Mouse (Mus musculus) skeletal muscle tissue, adult 2 months (tissue): ENCODE measurements at regions not wholly inside any gene's neighbourhood (a gene's known extent, or its start where the extent isn't known, plus 50 kb on each side); places are given as distances from the start of the nearest gene placed in this dataset.

Source experiments
- DNase-seq: peaks from one replicate; pipeline ENCODE4 v3.0.0-alpha.2; 2012; ENCODE audit warnings: low read depth, low spot score

DNA sequence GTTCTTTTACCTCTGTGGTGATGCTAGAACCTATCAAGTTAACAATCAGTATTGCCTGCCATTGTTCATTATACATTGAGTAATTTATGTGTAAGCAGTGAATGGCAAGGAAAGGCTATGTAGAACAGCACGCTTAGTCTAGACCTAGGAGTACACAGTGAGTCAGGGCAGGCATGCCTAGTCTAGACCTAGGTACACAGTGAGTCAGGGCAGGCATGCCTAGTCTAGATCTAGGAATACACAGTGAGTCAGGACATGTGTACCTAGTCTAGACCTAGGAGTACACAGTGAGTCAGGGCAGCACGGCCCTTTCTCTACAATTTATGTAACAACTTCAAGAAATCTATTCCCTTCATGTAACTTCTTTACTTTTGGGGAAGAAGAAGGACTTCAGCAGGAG, 347.2 kb downstream of the Tmem232 start:
- DNase-seq = no peak

DNA sequence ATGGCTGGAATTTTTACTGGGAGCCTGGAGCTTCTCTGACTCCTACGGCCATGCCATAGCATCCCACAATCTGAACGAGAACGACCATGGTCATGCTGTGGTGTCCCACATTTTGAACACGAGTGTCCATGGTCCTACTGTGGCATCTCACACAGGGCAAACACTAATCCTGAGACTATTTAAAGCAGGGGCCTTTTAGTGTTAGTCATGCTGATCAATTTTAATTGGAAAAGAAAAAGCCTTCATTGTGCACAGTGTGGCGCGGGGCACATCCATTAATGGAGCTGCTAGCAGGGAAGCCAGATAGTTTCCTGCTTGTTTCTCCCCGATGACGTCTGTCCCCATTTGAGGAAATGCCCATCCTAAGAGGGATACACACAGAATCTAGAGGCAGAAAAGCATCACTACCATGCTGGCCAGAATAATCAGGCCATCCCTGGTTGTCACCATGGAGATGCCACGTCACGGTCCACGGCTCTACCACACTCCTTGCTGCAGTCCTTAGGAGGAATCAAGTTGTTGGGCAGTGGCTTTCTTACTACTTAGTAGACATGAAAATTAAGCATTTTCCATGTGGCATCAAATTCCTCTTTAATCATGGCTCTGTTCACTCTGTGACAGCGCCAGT, 348.0 kb downstream of the Tmem232 start:
- DNase-seq = no peak

DNA sequence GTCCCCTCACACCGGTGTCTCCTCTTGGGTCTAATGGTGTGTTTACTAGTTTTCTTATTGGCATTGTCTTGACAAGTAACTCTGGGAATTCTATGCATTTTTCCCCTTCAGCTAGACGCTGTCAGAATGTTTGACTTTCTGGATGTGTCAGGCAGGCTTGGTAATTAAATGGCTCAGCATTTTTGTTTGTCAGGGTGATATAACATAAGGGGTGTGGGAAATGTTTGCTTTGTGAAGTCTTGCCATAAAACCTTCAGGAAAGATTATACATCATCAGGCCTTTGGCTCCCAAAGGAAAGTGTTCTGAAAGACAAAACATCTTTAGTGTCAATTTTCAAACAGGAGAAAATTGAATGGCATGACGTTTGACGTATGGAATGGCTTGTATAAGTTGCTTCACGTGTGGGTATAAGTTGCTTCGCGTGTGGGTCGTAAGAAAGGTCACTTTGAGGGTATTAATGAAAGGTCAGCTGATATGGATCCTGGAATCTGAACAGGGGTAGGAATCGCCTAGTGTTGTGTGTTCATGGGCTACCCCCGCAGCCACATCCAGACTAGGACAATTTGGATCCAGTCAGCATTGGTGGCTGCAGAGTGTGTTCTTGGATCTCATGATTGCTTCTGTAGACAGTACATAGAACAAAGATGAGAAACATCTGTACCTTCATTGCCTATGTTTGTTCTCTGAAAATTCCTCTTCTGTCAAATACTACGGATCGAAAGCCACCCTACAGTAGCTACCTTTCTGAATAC, 349.6 kb downstream of the Tmem232 start:
- no peak for DNase-seq

DNA sequence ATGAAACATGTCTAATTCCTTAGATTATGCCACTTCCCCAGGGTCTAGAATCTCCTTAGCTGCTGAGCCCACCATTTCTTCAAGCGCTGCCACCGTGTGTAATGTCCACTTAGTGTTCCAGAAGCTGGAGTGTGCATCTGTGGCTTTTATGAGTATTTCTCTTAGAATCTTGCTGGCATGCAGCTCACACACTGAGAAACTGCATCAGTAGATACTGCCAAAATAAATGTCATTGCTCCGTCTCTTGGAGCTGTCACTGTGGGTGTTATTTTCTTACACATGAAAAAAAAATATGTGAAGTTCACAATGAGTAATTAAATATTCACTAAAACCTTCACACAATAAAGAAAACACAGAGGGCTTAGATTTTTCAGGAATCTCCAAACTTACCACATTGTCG, 345.3 kb upstream of the 4930583I09Rik start:
- no peak for DNase-seq

DNA sequence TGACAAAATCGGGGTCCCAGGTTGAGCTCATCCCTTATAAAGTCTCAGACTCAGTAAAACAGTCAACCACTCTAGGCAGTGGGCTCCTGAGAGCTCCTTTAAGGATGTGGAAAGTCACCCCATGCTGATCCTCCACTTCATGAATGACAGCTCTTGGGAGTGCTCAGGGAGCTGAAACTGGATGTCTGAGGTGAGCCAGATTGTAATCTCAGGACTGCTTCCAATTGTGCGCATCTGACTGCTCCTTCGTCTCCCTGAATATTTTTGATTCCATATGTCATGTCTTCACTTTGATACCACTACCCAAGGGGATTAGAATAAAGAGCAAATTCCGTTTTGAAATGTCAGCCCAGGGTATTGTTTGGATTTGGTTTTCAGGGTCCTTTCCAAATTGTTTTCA, 339.9 kb upstream of the 4930583I09Rik start:
- DNase-seq = no peak

DNA sequence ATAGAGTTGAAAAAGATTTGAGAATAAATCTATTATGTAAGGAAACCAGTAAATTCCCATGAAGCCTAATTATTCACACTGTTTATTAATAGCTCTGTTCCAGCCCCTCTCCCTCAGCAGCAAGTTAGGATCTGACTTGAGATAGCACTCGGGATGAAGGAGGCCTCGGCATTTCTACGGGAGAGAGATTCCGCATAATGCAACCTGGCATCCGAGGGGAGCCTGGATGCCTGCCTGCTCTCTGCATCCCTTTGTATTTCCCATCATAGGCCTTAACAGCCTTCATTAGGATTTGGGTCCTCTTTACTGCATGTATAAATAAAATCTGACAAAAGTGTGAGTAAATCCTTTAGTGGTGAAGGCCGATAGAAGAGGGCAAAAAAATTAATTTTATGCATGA, 338.2 kb upstream of the 4930583I09Rik start:
- no peak for DNase-seq

DNA sequence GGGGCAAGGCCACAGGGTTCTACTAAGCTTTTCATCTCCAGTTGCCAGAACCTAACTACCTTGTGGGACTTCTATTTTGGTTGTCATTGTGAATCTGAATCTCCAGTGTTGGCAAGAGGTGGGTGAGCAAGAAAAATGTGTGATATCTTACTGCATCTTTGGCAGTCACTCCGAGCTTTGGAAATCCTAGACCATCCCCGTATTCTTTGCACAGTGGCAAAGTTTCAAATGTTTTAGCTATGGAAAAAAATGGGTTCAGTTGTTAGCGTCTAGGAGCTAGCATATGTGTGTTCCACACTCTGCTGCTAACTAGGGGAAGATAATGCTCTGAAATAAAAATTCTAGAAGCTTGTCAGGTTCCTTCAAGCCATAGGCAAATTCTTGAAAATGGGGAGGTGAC, 337.4 kb upstream of the 4930583I09Rik start:
- no peak for DNase-seq

DNA sequence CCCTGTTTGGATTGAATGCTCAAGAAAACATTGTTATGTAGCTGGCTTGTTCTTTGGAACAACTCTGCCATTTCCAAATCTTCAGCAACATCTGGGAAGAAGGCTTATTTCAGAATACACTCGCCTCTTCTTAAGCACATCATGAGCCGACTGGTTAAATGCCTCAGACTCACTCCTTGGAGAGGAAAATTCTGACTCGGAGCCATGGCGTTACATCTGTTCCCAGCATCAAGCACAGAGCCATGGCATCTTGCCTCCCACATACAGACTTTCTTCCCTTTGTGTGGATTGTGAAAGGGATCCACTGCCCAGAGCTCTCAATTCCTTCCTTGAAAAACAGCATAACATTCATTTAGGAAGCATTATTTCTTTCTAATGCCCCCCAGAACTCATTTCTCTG, 334.8 kb upstream of the 4930583I09Rik start:
- peak; percentile 66 for DNase-seq

DNA sequence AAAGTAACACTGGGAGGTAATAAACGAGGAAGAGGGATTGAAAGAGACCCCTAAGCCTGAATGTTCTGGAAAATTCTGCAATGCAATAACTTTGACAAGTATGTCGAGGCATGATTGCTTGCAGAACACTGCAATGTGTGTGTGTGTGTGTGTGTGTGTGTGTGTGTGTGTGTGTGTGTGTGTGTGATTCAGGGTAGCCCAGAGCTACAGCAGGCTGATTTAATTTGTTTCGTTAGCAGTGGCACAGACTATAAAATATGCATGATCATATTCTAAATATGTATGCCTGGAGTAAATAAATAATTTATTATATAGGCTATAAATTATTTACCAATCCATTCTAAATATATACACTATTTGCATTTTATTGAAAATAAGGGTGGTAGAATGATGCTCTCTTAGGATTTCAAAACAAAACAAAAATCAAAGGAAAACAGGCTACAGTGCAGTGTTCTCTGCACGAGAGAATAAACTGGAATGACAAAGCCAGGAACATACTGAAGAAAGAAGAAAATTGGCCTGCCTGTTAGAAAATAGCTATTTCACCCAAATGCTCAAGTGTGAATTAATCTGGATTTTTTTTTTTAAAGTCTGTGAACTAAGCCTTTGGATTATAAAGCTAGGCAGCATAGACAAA, 334.2 kb upstream of the 4930583I09Rik start:
- no peak for DNase-seq

DNA sequence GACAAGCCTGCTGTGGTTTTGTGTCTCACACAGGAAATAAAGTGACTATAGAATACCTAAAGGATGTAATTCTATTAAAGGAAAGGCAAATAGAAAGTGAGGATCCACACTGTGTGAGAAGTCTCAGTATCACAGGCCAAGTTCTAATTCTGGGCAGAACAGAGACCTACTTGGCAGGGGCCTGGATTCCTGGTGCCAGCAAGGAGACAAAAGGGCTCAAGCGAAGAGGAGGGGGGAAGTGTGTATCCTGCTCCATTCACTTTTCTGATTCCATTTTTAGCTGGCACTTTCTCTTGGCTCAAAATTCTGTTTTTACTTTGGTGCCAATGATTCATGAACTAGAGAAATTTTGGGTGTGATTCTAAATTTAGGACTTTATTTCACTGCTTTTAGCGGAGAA, 310.5 kb upstream of the 4930583I09Rik start:
- no peak for DNase-seq

DNA sequence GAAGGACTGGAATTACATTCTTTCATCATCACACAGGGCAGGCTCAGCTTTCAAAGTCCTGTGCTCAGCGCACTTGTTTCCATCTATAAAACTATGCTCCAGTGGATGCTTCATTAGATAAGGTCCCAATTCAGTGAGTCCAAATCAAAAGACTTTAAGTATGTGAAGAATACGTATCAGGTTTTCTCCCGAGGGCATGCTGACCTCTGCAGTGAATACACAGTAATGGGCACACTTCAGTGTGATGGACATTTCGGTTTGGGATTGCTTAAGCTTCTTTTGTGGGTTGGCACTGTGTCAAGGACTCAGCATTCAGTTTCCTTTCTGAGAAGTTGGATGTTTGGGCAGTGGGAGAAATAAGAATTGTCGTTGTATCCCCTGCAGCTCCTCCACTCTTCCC, 278.8 kb upstream of the 4930583I09Rik start:
- DNase-seq = no peak

DNA sequence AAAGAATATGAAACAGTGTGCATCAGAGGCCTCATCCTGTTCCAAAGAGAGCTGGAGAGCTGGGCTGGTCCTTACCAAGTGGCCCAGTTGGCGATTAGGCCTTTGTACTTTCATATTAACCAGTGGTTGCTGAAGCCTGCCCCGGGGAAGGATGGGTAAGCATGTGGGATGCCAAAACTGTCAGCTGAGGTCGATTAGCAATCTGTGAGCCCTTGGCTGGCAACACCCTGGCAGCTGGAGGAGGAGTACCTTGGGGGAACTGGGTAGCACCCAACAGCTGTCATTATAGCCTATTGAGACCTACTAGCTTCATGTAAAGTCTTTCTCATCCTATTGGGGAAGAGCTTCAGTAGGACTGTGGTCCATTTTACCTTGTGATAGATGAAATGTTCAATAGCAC, 277.2 kb upstream of the 4930583I09Rik start:
- DNase-seq = no peak

DNA sequence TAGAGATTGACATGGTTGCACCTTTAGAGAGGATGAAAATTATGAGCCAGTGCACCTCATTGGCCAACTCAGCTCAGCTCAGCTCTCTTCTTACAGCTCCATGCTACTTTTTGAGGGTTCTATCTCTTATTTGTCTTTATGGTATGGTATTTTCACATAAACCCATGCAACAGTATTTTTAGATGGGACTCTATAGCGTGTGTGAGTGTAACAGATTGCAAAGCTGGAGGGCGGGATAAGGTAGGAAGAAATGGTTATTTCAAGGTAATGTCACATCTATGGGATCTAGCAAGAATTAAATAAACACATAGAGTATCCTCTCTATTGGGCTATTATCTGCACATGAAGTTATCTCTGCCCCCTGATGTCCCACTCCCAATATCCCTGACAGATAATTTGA, 269.8 kb upstream of the 4930583I09Rik start:
- no peak for DNase-seq

DNA sequence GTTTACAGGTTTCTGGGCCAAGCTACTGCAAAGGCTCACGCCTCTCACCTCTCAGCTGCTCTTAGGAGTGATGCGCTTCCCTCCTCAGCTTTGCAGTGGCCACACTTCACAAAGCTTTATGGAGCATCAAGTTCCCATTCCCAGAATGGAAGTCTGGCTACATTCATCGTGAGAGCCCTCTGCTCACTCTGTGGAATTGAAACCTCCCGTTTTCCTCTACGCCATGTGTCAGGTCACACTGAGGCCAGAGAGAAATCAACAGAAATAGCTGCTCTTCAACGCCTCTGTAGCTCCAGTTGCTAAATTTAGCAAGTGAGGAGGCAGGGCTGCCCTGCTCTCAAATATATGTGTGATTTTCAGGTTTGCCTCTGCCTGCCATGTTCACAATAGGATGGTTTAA, 265.3 kb upstream of the 4930583I09Rik start:
- peak; percentile 66 for DNase-seq

DNA sequence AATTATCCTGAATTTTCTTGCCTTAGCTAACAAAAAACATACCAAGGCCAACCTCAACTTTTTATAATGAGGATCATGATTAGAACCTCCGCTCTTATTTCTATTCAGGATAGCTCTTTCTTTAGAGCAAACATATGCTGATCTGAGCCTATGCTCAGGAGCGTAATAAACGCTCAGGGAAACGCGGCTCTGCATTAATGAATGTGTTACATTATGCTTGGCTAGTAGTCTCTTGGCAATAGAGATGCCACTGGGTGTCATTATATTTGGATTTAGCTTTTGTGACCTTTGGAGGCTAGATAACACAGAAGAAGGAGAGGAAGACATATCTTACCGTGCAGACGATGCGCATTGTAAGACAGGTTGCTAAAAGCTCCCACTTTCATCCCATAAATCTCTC, 246.4 kb upstream of the 4930583I09Rik start:
- DNase-seq = no peak

DNA sequence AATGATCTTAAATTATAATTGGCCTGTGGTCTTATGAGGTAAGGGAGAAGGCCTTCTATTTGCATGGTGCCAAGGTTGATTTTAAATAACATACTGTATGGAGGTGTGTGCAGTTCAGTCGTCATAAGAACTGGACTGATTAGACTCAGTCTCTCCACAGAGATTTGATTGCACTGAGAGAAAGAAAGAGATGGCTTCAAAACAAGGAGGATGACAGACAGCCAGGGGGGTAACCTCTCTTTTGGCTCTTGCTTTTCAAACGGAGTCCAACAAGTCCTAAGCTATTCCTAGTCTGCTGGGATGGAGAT, 245.9 kb upstream of the 4930583I09Rik start:
- no peak for DNase-seq

DNA sequence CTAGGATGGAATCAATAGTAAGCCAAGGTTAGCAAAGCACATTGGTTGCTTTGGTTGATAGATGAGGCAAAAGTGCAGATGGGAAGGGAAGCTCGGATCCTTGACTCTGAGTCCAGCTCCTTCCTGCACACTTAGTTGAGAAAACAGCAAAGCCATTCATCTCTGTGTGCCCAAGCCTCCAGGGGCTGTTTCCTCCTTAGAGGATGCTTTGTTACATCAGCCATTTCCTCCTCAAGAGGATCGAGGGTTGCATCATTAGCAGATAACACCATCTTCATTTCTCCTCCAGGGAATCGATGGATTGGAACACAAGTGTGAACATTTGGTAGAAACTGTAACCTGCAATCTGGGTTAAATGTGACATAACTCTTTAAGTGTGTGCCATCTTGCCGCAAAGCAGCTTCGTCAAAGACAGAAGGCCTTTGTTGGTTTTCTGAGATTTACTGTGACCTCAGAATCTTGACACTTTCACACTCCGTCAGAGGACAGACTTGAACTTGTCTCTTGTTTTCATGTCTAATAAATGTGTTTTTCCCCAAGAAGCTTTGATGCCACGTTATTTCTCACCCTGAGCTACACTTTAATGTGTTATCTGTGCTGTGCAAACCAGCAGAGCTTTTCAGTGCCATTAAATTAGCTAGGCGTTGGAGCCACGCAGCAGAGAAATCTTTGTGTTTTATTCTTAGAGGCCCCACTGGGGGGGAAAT, 245.4 kb upstream of the 4930583I09Rik start:
- no peak for DNase-seq

DNA sequence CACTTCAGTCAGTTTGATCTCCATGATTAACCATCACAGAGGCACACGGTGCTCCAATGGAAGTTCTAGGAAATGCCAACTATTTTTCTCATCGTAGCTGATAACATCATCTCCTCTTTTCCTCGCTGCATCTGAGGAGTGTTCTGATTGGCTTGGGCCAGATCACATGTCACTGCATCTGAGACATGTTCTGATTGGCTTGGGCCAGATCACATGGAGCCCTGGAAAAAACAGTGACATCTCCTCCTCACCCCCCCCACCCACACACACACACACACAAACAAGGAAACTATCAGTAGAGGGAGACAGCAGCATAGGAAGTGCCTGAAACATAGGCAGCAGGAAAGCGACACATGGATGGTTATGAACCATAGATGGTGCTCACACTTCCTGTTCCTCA, 239.0 kb upstream of the 4930583I09Rik start:
- DNase-seq = no peak

DNA sequence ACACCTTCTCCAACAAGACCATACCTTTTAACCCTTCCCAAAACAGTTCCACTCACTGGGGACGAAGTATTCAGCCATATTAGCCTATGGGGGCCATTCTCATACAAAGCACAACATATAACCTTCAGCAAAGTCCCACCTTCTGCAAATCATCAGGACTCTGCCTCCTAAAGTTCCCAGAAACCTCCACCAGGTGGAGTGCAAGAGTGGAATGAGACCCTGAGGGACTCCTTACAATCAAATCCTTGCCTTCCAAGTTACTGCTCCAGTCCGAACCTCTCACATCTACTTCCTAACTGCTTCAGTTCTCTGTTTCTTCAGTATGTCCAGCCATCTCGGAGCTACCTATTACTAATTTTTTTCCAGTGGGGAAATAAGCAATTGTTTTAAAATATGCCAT, 235.2 kb upstream of the 4930583I09Rik start:
- DNase-seq = no peak

DNA sequence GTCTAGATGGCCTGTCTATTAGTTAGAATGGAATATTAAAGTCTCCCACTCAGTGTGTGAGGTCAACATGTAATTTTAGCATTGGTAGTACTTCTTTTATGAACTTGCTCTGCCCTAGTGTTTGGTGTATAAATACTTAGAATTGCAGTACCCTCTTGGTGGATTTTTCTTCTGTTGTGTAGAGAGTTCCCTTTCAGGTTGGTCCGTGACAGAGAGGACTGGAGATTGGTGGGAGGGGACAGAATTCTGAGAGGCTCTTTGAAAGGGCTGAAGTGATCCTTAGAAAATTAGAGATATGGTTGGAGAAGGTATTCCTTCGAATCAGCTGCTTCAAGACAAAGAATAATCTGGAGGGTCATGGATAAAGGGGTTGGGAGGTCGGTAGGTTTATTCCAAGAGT, 230.3 kb upstream of the 4930583I09Rik start:
- DNase-seq = no peak

DNA sequence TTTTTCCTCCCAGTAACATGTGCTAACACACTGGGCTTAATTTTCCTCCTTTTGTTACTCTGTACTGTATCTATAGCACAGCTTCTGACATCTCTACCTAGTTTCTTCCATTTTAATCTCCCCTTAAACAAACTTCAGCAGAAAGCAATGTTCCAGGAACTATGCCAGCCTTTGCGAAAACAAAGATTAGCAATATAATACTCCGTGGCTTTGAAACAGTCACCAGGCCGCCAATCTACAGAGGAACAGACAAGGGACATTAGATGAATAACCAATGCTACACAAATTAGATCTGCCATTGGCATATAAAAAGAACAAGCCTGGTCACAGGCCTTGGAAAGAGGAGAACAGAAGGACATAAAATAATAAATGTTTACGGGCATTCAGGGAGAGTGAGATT, 220.2 kb upstream of the 4930583I09Rik start:
- no peak for DNase-seq

DNA sequence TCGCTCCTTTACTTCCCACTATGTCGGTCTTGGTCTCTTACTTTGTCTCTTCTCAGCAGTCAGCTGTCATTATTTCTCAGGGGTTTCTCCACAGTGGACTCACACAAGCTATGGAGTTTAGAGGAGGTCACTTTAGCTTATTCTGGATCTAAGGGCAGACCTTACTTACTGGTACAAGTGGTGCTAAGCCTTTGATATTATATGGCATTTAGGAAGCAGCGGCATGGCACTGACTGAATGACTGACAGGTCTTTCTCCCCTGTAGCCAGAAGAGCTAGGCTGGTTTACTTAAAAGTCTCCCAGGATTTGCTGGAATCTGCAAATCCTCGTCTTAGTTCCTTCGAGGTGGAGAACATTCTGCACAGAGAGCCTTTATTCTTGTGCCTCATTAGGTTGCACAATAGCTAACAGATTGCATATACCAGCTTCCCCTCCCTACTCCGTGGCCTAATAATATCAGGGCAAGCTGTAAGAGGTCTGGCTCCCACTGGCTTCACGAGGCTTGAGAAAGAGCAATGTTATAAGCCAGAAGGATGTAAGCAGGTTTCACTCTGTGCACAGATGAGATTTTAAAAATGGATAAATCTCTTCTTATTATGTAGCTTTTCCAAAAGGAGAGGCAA, 214.1 kb upstream of the 4930583I09Rik start:
- DNase-seq = peak; percentile 31
